Mouse (Mus musculus): ENCODE results near the gene Cd28.

- no peak for TF ChIP-seq POLR2A (IDR thresholded peaks at IDR 0.05; ENCODE audit: insufficient read length, low read depth)
- TF ChIP-seq CEBPB (IDR thresholded peaks at IDR 0.05; ENCODE audit: insufficient read depth, poor library complexity, severe bottlenecking), result no peak
- no peak for TF ChIP-seq TCF12 (IDR thresholded peaks at IDR 0.05; ENCODE audit: insufficient read depth, poor library complexity, severe bottlenecking)
- no peak for TF ChIP-seq MYOD1 (IDR thresholded peaks at IDR 0.05; ENCODE audit: control insufficient read depth in 1 of 3, insufficient read length in 2 of 3, low read depth in 2 of 3)
- TF ChIP-seq MAX (IDR thresholded peaks at IDR 0.05; ENCODE audit: low read depth), result no peak
These were observed 83.3 kb downstream of the Cd28 start for GRCm38 (mm10) chr1:60799795-60800345.

All from myocyte (in vitro differentiated cells).